Mouse (Mus musculus): ENCODE measurements around the gene Rnf40. TPM values are rescaled to one million over a fixed set of nuclear protein-coding genes. Genes with fewer than 3 reads are reported as not detected.

Gene Rnf40
- polyA plus RNA-seq (2012; rRNA removed; ENCODE audit: low replicate concordance) = 15.9 and 16.2 TPM in 2 replicates

GRCm38 (mm10) chr7:127588011-127588871 lies at the start of gene Rnf40, which contains the start of gene Ccdc189:
Gene Rnf40 (plus strand): TSS chr7:127588767.
Gene Ccdc189 (minus strand): TSS chr7:127588595.

DNA sequence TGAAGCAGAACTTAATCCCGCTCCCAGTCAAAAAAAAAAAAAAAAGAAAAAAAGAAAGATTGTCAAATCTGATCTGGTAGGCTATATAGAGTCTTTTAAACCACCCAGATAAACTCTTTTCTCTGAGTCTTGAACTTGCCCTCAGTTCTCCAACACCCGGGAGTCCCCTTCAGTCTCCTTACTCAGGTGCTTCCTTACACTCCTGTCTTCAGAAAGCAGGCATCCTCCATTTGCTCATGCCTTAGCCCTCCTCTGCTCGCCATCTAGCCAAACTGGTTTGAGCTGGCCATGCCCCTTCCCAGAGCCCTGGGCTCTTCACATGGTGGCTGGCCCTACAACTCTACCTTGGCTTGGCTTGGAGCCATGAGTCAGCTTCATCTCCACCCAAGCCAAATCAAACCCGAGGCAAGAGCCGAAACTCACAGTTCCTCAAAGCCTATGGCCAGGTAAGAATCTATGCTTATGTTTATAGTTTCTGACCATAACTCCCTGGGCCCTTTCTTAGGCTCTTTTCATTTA lies 27.2 kb upstream of the Rnf40 start, which contains the start of gene Tmem265:
Gene Tmem265, plus strand, starts transcription at position 51 of the 519 bp plus-strand sequence.

GRCm38 (mm10) chr7:127572895-127573471 lies 15.6 kb upstream of the Rnf40 start, which contains the start of gene Phkg2:
Gene Phkg2 (plus strand): TSS chr7:127573340.

DNA sequence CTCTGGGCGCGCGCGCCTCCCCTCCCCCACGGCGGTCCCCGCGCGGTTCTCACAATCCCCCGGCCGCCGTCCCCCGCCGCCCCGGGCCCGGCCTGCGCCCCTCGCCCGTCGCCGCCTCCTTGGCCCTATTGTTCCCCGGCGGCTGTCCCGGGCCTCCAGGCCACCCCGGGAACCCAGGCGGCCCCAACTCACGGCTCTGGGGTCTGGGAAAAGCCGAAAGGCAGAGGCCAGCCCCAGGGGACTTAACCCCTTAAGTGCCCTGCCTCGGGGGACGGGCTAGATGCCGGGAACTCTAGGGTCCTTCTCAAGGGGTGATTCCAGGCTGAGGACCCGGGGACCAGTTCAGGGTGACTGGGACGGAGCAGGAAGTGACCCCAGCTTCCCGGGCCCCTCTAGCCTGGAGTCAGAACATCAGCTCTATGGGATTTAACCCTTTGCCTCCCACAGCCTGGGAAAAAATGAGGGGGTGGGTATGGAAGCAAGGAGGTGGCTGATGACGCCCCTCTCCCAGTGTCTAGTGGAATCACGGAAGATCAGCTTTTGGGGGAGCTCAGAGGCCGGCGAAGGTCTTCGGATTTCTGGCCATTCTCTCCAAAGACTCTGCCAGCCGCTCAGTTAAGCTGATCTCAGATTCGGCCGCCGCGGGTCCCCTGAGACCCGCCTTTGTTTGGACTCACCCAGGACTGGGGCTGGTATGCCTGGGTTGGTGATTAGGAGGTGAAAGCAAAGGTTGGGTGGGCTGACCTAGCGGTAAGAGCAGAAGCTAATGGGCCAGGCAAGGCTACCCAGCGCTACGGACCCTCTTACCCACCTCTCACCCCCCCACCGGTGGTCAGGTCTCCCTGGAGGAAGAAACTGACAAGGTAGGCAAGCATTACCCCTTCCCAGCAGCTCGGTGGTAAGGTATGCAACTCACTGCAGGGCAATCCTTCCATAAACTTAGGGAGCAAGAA lies 26.6 kb downstream of the Rnf40 start, which contains the start of gene Zfp629:
Gene Zfp629, minus strand, starts transcription at position 907 of the 953 bp plus-strand sequence.

Other genes with a start within 250 kb of the Rnf40 start
- 54.7 and 77.2 TPM in 2 replicates for gene Zfp768, start 243.2 kb upstream of the Rnf40 start, polyA plus RNA-seq (2012; rRNA removed; ENCODE audit: low replicate concordance)
- 15.0 and 20.1 TPM in 2 replicates for gene Zfp747, start 212.7 kb upstream of the Rnf40 start, polyA plus RNA-seq (2012; rRNA removed; ENCODE audit: low replicate concordance)
- gene 9130019O22Rik, start 201.6 kb upstream of the Rnf40 start, polyA plus RNA-seq (2012; rRNA removed; ENCODE audit: low replicate concordance) = 5.3 and 6.4 TPM in 2 replicates
- gene E430018J23Rik, start 195.1 kb upstream of the Rnf40 start, polyA plus RNA-seq (2012; rRNA removed; ENCODE audit: low replicate concordance) = 13.3 and 15.1 TPM in 2 replicates
- gene Zfp764, start 181.9 kb upstream of the Rnf40 start, polyA plus RNA-seq (2012; rRNA removed; ENCODE audit: low replicate concordance) = 3.9 and 4.6 TPM in 2 replicates
- gene Zfp688, start 166.7 kb upstream of the Rnf40 start, polyA plus RNA-seq (2012; rRNA removed; ENCODE audit: low replicate concordance) = 21.7 and 35.2 TPM in 2 replicates
- gene Zfp689, start 139.6 kb upstream of the Rnf40 start, polyA plus RNA-seq (2012; rRNA removed; ENCODE audit: low replicate concordance) = 3.7 and 4.3 TPM in 2 replicates
- 62.8 and 68.1 TPM in 2 replicates for gene Prr14, start 129.2 kb upstream of the Rnf40 start, polyA plus RNA-seq (2012; rRNA removed; ENCODE audit: low replicate concordance)
- 36.5 and 43.2 TPM in 2 replicates for gene Fbrs, start 109.6 kb upstream of the Rnf40 start, polyA plus RNA-seq (2012; rRNA removed; ENCODE audit: low replicate concordance)
- 17.5 and 20.0 TPM in 2 replicates for gene Srcap, start 76.8 kb upstream of the Rnf40 start, polyA plus RNA-seq (2012; rRNA removed; ENCODE audit: low replicate concordance)
- gene Gm42715, start 69.2 kb upstream of the Rnf40 start, polyA plus RNA-seq (2012; rRNA removed; ENCODE audit: low replicate concordance) = 5.6 and 10.2 TPM in 2 replicates
- gene Tmem265, start 27.4 kb upstream of the Rnf40 start, polyA plus RNA-seq (2012; rRNA removed; ENCODE audit: low replicate concordance) = 1.2 and 3.0 TPM in 2 replicates
- 28.3 and 32.0 TPM in 2 replicates for gene Phkg2, start 15.4 kb upstream of the Rnf40 start, polyA plus RNA-seq (2012; rRNA removed; ENCODE audit: low replicate concordance)
- 0.97 and 1.6 TPM in 2 replicates for gene Ccdc189, start 172 bp upstream of the Rnf40 start, polyA plus RNA-seq (2012; rRNA removed; ENCODE audit: low replicate concordance)
- 3.0 and 7.2 TPM in 2 replicates for gene Zfp629, start 27.0 kb downstream of the Rnf40 start, polyA plus RNA-seq (2012; rRNA removed; ENCODE audit: low replicate concordance)
- gene Bcl7c, start 120.2 kb downstream of the Rnf40 start, polyA plus RNA-seq (2012; rRNA removed; ENCODE audit: low replicate concordance) = 30.7 and 46.2 TPM in 2 replicates
- gene Ctf1, start 124.0 kb downstream of the Rnf40 start, polyA plus RNA-seq (2012; rRNA removed; ENCODE audit: low replicate concordance) = 18.0 and 22.0 TPM in 2 replicates
- gene Ctf2, start 143.4 kb downstream of the Rnf40 start, polyA plus RNA-seq (2012; rRNA removed; ENCODE audit: low replicate concordance) = not detected in 2 replicates
- gene Fbxl19, start 155.8 kb downstream of the Rnf40 start, polyA plus RNA-seq (2012; rRNA removed; ENCODE audit: low replicate concordance) = 51.0 and 74.6 TPM in 2 replicates
- 23.5 and 26.0 TPM in 2 replicates for gene Orai3, start 181.0 kb downstream of the Rnf40 start, polyA plus RNA-seq (2012; rRNA removed; ENCODE audit: low replicate concordance)
- gene Setd1a, start 187.9 kb downstream of the Rnf40 start, polyA plus RNA-seq (2012; rRNA removed; ENCODE audit: low replicate concordance) = 6.8 and 8.0 TPM in 2 replicates
- gene Gm49388, start 196.8 kb downstream of the Rnf40 start, polyA plus RNA-seq (2012; rRNA removed; ENCODE audit: low replicate concordance) = not detected in 2 replicates
- 39.8 and 42.6 TPM in 2 replicates for gene Hsd3b7, start 211.8 kb downstream of the Rnf40 start, polyA plus RNA-seq (2012; rRNA removed; ENCODE audit: low replicate concordance)
- gene Stx4a, start 235.5 kb downstream of the Rnf40 start, polyA plus RNA-seq (2012; rRNA removed; ENCODE audit: low replicate concordance) = 40.2 and 59.7 TPM in 2 replicates
- gene Stx1b, start 235.8 kb downstream of the Rnf40 start, polyA plus RNA-seq (2012; rRNA removed; ENCODE audit: low replicate concordance) = 2.0 and 3.3 TPM in 2 replicates

All from duodenum, adult 2 months (tissue).